Mouse (Mus musculus): ENCODE data around the gene Zfand3. TPM values are rescaled to one million over a fixed set of nuclear protein-coding genes. Genes with fewer than 3 reads are reported as not detected.

Gene Zfand3
- polyA plus RNA-seq, 1 experiment from 2014 or later = 46.2 TPM

DNA sequence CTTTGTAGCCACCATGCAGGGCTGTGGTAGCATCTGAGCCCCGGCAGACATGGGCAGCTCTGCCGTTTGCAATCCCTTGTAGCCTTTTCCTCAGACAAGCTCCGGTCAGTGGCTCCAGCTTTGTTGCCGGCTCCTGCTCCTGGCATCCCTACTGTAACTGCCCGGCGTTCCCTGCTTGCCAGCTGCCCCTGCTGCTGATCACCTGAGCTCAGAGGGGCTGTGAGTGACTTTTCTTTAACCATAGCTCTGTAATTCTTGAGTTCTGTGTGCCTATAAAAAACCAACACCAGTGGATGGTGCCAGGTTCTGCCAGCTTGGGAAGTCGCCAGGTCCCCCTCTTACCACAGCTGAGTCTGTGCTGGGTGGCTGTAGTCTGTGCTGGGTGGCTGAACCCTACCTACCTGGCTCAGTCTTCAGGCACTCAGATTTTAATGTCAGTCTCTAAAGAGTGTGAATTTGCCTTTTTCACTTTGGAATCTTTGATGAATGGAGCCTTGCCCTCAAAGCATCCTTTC lies 150.9 kb downstream of the Zfand3 start:
- H3K4me3 ChIP-seq = no peak overlapping the region
- H3K9ac ChIP-seq = no peak overlapping the region
- no peak overlapping the region for H3K4me2 ChIP-seq
- ATAC-seq (ENCODE audit: insufficient number of reproducible peaks, insufficient read depth, low FRiP score, low TSS enrichment, low read depth) = no peak
- H3K9me3 ChIP-seq = no peaks in the 10 kb centered on the region
- peaks cover 20% of the 10 kb centered on the region for H3K4me1 ChIP-seq
- H3K27me3 ChIP-seq = no peaks in the 10 kb centered on the region
- WGBS = 85% methylated on average over 7 of the region's 7 CpGs
- no peak overlapping the region for H3K27ac ChIP-seq
- H3K36me3 ChIP-seq = 0 out of 2 replicates have a peak, but pooled peaks cover 5% of the 10 kb centered on the region

DNA sequence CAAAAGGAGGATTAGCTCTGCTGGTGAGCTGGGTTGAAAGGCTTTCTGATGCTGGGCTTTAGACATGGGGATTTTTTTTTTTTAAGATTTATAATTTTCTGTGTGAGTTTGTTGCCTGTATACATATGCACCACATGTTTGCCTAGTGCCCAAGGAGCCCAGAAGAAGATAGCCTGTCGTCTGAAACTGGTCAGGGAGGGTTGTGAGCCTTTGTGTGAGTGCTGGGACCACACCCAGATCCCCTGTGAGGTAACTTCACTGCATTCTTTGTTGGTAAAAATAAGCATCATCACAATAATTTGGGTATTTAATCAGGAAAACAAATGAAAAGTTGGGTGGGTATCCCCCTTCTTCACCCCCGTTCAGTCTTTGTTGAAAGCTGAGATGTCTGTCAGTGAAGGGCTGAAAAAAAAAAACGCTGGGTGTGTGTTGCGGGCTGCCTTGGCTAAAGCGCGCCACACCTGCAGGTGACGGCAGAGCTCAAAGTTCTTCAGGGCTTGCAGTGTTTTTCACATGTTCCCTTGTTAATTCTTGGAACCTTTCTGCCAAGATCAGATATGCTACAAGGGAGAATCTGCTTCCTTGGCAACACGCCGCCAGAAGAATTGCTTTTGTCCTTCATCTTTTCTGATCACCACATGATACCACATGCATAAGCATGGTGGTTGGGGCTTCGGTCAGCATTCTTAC lies 154.0 kb downstream of the Zfand3 start:
- Histone ChIP-seq H3K4me3 (no peak overlapping the region), H3K9me3 (no peaks in the 10 kb centered on the region), H3K27me3 (no peaks in the 10 kb centered on the region), H3K36me3 (0 out of 2 replicates have a peak, but pooled peaks cover 5% of the 10 kb centered on the region), H3K27ac (no peak overlapping the region), H3K9ac (no peak overlapping the region), H3K4me1 (peaks cover 28% of the 10 kb centered on the region), H3K4me2 (no peak overlapping the region)
- ATAC-seq (ENCODE audit: insufficient number of reproducible peaks, insufficient read depth, low FRiP score, low TSS enrichment, low read depth) = no peak
- 69% methylated on average over 10 of the region's 10 CpGs for whole genome bisulfite sequencing

DNA sequence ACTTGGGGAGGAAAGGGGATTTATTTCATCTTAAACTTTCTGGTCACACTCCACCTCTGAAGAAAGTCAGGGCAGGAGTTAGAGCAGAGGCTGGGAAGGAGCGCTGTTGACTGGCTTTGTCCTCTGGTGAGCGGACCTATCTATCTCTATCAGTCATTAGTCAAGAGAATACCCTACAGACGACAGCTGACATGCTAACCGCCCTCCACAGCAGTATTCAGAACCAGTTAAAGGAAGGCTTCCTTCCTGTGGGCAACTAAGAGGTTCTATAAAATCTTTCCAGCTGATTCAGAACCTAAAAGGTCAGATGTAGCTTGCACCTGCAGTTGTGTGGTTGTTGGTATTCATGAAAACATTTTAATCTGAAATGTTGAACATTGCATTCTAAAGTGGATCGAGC lies 154.8 kb downstream of the Zfand3 start:
- Histone ChIP-seq H3K4me1 (peaks cover 30% of the 10 kb centered on the region), H3K9ac (no peak overlapping the region), H3K4me3 (no peak overlapping the region), H3K36me3 (0 out of 2 replicates have a peak, but pooled peaks cover 5% of the 10 kb centered on the region), H3K4me2 (no peak overlapping the region), H3K27ac (no peak overlapping the region), H3K27me3 (no peaks in the 10 kb centered on the region), H3K9me3 (no peaks in the 10 kb centered on the region)
- ATAC-seq (ENCODE audit: insufficient number of reproducible peaks, insufficient read depth, low FRiP score, low TSS enrichment, low read depth) = no peak
- 89% methylated on average over 5 of the region's 5 CpGs for WGBS

DNA sequence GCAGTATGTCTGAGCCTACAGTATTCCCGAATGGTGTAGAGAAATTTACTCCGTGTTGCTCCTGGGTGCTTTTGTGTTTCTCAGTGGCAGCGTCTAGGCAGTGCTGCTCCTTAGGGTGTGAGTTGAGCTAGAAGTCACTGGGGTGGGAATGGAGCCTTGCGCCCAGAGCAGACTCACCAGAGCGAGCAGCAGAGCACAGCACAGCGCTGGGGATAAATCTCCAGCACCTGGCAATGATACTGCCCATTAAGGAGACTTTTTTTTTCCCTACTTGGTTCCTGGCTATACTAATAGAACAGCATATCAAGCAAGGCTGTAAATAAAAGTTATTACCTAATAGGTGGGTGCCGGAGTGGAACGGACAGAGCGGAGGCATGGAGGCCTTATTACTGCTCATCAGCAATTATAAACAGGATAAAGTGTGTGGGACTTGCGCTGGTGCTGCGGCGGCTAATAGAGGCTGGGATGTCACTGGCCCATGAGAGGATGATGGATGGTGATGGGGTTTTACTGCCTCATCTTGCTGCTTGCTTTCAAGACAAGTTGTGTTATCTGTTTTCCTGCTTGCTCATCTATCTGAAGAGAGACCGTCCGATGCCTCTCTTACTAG lies 156.4 kb downstream of the Zfand3 start:
- WGBS = 90% methylated on average over 14 of the region's 14 CpGs
- H3K9me3 ChIP-seq = no peaks in the 10 kb centered on the region
- H3K4me1 ChIP-seq = peaks cover 30% of the 10 kb centered on the region
- no peaks in the 10 kb centered on the region for H3K36me3 ChIP-seq
- no peak for ATAC-seq (ENCODE audit: insufficient number of reproducible peaks, insufficient read depth, low FRiP score, low TSS enrichment, low read depth)
- no peak overlapping the region for H3K27ac ChIP-seq
- no peak overlapping the region for H3K9ac ChIP-seq
- H3K4me3 ChIP-seq = no peak overlapping the region
- no peak overlapping the region for H3K4me2 ChIP-seq
- no peaks in the 10 kb centered on the region for H3K27me3 ChIP-seq

DNA sequence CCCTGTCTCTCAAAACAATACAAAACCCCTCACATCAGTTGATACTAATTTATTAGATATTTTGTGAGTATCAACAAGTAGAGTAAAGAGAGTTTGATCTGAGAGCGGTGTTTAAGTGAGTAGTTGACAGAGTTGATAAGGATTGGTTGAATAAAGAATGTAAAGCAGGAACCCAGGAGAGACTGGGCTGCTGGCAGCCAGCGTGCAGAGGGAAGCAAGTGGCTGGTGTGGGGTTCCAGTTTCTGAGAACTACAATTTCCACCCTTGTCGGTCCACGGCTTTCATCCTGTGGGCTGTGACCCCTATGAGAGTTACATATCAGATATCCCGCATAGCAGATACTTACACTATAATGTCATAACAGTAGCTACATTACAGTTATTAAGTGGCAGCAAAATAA lies 158.4 kb downstream of the Zfand3 start:
- no peak overlapping the region for H3K4me3 ChIP-seq
- H3K9ac ChIP-seq = no peak overlapping the region
- H3K9me3 ChIP-seq = no peaks in the 10 kb centered on the region
- H3K4me1 ChIP-seq = peaks cover 30% of the 10 kb centered on the region
- H3K4me2 ChIP-seq = no peak overlapping the region
- H3K27me3 ChIP-seq = no peaks in the 10 kb centered on the region
- H3K27ac ChIP-seq = no peak overlapping the region
- no peak for ATAC-seq (ENCODE audit: insufficient number of reproducible peaks, insufficient read depth, low FRiP score, low TSS enrichment, low read depth)
- H3K36me3 ChIP-seq = no peaks in the 10 kb centered on the region
- 84% methylated on average over 5 of the region's 5 CpGs for WGBS

DNA sequence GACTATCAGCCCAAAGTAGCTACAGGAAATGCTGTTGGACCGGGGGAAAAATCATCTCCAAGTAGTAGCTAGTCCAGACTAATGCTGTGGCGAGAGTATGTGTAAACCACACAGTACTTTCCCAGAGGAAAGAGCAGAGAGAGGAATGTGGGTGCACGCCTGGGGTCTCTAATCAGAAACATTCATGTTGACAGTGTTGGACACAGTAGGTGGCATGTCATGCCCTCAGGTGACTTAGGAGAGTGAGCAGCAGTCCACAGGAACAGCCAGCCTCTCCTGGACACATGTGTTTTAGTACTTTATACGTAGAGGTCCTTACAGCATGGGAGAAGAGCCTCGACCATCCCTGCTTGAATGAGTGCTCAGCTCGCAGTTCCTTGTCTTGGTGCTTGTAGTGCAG lies 159.3 kb downstream of the Zfand3 start:
- WGBS = 63% methylated on average over 6 of the region's 6 CpGs
- Histone ChIP-seq H3K36me3 (no peaks in the 10 kb centered on the region), H3K4me1 (peaks cover 22% of the 10 kb centered on the region), H3K4me3 (no peak overlapping the region), H3K27ac (no peak overlapping the region), H3K4me2 (no peak overlapping the region), H3K9ac (no peak overlapping the region), H3K9me3 (no peaks in the 10 kb centered on the region), H3K27me3 (no peaks in the 10 kb centered on the region)
- no peak for ATAC-seq (ENCODE audit: insufficient number of reproducible peaks, insufficient read depth, low FRiP score, low TSS enrichment, low read depth)

DNA sequence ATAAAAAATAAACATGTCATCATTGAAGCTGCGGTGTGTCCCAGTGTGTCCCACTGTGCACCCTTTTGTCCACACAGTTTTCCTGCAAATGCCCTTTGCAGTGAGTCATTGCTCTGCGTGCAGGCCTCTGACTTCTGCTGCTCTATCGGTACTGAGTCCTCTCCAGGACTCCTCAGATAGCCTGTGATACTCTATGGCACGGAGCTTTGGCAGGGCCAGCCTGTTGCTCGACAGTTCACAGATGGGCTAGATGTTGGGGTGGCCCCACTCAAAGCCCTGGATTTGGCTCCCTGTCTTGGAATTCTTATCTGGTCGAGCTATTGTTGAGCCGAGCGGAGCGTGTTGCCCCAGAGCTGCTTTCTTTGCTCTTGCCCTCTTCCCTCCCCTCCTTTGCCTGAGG lies 160.3 kb downstream of the Zfand3 start:
- Histone ChIP-seq H3K27me3 (no peaks in the 10 kb centered on the region), H3K27ac (no peak overlapping the region), H3K36me3 (no peaks in the 10 kb centered on the region), H3K9ac (no peak overlapping the region), H3K9me3 (no peaks in the 10 kb centered on the region), H3K4me1 (peaks cover 22% of the 10 kb centered on the region), H3K4me3 (no peak overlapping the region), H3K4me2 (no peak overlapping the region)
- WGBS = 78% methylated on average over 9 of the region's 9 CpGs
- no peak for ATAC-seq (ENCODE audit: insufficient number of reproducible peaks, insufficient read depth, low FRiP score, low TSS enrichment, low read depth)

DNA sequence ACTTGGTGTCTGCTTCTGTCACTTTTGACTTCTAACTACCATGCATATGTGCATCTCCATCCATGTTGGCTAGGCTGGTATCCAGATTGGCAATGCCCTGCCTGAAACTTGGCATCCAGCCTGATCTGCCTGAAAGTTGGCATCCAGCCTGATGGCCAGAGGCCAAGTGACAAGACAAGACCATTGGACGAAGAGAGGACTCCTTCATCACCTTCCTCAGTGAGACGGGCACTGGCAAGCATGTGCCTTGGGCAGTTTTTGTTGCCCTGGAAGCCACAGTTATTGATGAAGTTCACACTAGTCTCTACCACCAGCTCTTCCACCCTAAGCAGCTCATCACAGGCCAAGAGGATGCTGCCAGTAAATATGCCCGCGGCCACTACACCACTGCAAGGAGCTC lies 172.9 kb downstream of the Zfand3 start:
- WGBS = 94% methylated on average over 4 of the region's 4 CpGs
- no peak overlapping the region for H3K4me2 ChIP-seq
- no peaks in the 10 kb centered on the region; the same call in 1 of the 2 replicates for H3K4me1 ChIP-seq
- H3K36me3 ChIP-seq = peaks cover 15% of the 10 kb centered on the region
- H3K27me3 ChIP-seq = no peaks in the 10 kb centered on the region
- H3K9ac ChIP-seq = no peak overlapping the region
- no peak overlapping the region for H3K4me3 ChIP-seq
- no peaks in the 10 kb centered on the region for H3K9me3 ChIP-seq
- ATAC-seq (ENCODE audit: insufficient number of reproducible peaks, insufficient read depth, low FRiP score, low TSS enrichment, low read depth) = no peak
- H3K27ac ChIP-seq = no peak overlapping the region

DNA sequence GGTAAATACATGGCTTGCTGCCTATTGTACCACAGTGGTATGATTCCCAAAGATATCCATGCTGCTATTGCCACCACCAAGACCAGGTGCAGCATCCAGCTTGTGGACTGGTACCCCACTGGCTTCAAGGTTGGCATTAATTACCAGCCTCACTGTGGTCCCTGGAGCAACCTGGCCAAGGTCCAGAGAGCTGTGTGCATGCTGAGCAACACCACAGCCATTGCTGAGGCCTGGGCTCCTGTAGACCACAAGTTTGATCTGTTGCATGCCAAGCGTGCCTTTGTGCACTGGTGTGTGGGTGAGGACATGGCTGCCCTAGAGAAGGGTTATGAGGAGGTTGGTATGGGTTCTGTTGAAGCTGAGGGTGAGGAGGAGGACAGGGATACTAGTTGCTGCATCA lies 173.9 kb downstream of the Zfand3 start:
- Histone ChIP-seq H3K36me3 (peaks cover 15% of the 10 kb centered on the region), H3K27me3 (no peaks in the 10 kb centered on the region), H3K4me1 (no peaks in the 10 kb centered on the region; the same call in 1 of the 2 replicates), H3K27ac (no peak overlapping the region), H3K4me2 (no peak overlapping the region), H3K9me3 (no peaks in the 10 kb centered on the region), H3K9ac (no peak overlapping the region), H3K4me3 (no peak overlapping the region)
- WGBS = 83% methylated on average over 1 of the region's 1 CpGs
- ATAC-seq (ENCODE audit: insufficient number of reproducible peaks, insufficient read depth, low FRiP score, low TSS enrichment, low read depth) = no peak

DNA sequence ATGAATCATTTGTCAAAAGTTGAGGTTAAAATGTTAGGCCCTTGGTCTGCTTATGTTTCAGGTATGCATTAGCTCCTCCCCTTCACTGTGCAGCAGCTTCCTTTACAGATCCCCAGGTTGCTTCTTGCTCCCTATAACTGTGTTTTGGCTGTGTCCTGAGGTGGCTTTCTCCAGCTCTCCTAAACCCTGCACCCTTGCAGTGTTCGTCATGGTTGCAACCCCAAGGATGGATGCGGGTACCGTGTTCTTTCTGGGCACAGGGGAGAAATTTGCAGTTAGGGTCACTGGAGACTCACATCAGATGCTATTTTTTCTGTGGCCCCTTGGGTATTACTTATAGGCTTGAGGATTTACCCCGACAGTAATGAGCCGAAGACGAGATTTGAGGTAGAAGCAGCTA lies 175.7 kb downstream of the Zfand3 start:
- Histone ChIP-seq H3K9ac (no peak overlapping the region), H3K4me1 (no peaks in the 10 kb centered on the region; the same call in 1 of the 2 replicates), H3K27ac (no peak overlapping the region), H3K4me3 (no peak overlapping the region), H3K4me2 (no peak overlapping the region), H3K9me3 (no peaks in the 10 kb centered on the region), H3K36me3 (peaks cover 18% of the 10 kb centered on the region), H3K27me3 (no peaks in the 10 kb centered on the region)
- WGBS = 85% methylated on average over 6 of the region's 6 CpGs
- ATAC-seq (ENCODE audit: insufficient number of reproducible peaks, insufficient read depth, low FRiP score, low TSS enrichment, low read depth) = no peak

DNA sequence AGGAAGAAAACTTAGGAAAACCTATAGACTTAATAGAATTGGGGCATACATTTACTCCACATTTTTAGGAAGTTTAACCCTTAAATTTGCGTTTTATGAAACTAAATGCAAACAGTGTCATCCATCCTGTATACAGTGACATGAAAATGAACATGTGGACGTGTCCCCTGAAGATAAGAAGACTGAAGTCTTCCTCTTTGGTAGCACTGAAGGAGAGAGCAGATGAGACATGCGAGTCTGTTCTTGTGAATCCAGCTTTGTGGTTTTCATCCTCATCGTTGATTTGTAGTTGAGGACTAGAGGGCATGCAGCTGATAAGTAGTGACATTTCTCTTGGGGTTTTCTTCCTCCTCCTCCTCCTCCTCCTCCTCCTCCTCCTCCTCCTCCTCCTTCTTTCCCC lies 177.0 kb downstream of the Zfand3 start:
- H3K4me1 ChIP-seq = no peaks in the 10 kb centered on the region; the same call in 1 of the 2 replicates
- H3K27me3 ChIP-seq = no peaks in the 10 kb centered on the region
- WGBS = 79% methylated on average over 4 of the region's 4 CpGs
- no peak overlapping the region for H3K4me3 ChIP-seq
- no peaks in the 10 kb centered on the region for H3K9me3 ChIP-seq
- peaks cover 18% of the 10 kb centered on the region for H3K36me3 ChIP-seq
- no peak overlapping the region for H3K9ac ChIP-seq
- ATAC-seq (ENCODE audit: insufficient number of reproducible peaks, insufficient read depth, low FRiP score, low TSS enrichment, low read depth) = no peak
- no peak overlapping the region for H3K4me2 ChIP-seq
- H3K27ac ChIP-seq = no peak overlapping the region

DNA sequence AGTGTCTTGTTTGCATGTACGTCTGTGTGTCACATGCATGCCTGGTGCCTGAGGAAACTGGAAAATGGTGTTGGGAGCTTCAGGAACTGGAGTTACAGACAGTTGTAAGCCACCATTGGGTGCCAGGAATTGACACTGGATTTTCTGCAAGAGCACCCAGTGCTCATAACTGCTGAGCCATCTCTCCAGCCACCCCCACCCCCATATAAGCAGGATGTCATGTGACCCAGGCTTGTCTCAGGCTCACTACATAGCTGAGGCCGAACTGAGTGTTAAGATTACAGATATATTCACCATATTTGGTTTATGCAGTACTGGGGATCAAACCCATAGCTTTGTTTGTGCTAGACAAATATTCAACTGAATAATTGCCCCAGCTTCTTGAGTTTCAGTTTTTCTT lies 177.5 kb downstream of the Zfand3 start:
- Histone ChIP-seq H3K4me3 (no peak overlapping the region), H3K36me3 (peaks cover 18% of the 10 kb centered on the region), H3K9ac (no peak overlapping the region), H3K9me3 (no peaks in the 10 kb centered on the region), H3K27ac (no peak overlapping the region), H3K4me1 (peaks cover 2% of the 10 kb centered on the region; the same call in 1 of the 2 replicates), H3K4me2 (no peak overlapping the region), H3K27me3 (no peaks in the 10 kb centered on the region)
- no peak for ATAC-seq (ENCODE audit: insufficient number of reproducible peaks, insufficient read depth, low FRiP score, low TSS enrichment, low read depth)
- WGBS = 78% methylated on average over 2 of the region's 2 CpGs
